Mouse (Mus musculus): ENCODE data around the gene Taf12.

The Taf12 gene

DNA sequence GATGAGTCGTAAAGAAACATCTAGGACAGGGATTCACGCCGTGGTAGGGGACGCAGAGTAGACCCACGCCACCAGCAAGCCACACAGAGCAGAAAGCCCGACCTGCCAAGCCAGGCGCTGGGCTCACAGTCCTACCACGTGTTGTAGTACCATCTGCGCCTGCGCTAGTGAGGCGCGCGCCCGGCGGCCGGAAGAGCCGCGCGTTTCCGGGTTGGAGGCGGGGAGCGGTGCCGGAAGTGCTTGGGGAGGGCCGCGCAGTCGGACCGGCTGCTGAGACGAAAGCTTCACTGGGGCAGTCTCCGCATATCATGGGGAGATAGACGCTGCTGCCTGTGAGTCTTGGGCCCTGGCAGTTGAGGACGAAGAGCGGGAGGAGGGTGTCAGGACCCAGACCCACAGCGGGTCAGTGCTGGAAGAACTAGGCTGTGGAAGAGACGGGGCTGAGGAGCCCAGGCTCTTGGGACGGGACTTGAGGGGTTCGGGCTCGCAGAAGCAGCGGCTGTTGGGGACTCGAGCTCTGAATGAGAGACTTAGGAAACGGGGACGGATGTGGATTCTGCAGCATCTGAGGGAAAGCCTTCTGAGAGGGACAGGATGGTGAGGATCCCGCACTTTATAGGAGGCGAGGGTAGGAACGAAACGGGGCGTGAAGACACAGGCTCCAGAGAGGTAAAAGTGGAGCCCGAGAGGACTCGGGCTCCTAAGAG lies at the start of gene Taf12:
Taf12 (plus strand) TSS at position 220 of the 707 bp plus-strand sequence.
- DNase-seq (ENCODE audit: low spot score in 2 of 2) = peak; percentile 91 to 96

DNA sequence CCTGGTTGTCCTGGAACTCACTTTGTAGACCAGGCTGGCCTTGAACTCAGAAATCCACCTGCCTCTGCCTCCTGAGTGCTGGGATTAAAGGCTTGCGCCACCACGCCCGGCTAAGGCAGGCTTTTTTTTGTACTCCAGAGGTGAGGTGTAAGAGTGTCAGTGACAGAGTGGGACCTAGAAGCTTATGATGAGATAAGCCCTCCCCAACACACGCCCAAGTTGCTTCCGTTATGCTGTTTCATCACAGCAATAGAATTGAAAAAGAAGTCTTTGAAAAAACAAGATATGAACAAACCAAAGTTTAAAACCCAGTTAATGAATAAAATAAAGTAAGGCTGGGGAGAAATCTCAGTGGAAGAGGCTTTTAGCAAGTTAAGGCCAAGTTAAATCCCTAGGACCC lies 43.8 kb upstream of the Taf12 start:
- no peak for DNase-seq (ENCODE audit: low spot score in 2 of 2)

DNA sequence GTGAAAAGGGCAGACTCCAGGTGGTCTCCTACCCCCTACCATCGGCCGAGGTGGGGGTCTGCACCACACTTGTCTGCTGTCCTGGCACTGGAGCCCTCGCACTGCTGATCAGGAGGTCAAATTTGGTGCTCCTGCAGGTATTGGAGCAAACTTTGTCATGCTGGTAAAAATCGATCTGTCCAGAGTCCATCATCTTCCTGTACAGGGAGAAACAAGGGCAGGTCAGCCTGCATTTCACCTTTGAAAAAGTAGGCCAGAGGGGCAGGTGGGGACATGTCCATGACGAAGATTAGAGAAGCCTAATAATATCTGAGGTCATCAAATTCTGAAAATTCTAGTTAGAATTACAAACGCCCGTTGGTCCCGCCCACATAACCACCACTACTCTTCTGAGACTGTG lies 39.5 kb upstream of the Taf12 start:
- no peak for DNase-seq (ENCODE audit: low spot score in 2 of 2)

DNA sequence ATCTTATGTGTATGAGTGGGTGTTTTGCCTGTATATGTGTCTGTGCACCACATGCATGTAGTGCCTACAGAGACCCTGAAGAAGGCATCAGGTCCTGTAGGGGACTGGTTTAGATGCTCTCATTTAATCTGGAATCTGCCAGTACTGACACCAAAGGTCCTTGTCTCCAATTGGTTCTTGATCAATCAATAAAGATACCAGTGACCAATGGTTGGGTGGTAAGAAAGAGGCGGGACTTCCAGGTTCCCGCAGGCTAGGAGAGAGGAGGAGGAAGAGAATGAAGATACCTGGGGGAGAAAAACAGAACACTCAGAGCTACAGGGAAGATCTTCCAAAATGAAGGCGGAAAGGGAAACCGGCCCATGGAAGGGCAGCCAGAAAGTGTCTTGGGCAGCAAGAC lies 35.8 kb upstream of the Taf12 start:
- no peak for DNase-seq (ENCODE audit: low spot score in 2 of 2)

DNA sequence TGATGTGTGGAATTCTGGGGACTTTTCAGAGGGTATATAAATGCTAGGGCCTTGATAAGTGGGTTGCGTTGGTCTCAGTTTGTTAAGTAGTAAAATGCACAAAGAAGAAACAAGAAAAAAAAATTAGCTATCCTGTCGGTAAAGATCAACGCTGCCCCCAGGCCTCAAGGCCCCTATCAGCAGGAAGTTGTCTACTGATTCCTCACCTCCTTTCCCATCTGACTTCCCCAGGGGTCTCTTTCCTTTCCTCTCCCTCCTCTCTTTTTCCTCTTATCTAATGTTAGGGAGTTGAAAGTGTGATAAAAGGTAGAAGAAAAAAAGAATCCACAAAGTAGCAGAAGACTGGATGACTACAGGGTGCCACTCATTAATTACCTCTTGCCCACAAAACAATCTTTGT lies 33.8 kb upstream of the Taf12 start:
- no peak for DNase-seq (ENCODE audit: low spot score in 2 of 2)

DNA sequence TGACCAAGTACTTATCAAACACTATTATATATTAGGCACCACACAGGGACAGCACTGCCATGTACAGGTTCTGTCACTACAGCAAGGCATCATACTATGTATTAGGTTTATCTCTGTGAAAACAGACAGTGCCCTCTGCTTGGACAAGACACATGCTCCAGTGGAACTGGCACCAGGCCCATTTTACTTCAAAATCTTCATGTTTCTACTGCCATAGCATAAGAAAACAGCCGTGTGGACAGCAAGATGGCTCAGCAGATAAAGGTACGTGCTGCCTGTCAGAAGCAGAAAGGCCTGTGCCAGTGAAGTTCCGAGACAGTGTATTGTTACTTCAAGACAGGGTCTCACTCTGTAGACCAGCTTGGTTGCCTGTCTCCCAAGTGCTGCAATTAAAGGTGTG lies 33.0 kb upstream of the Taf12 start:
- peak; percentile 71 to 74 for DNase-seq (ENCODE audit: low spot score in 2 of 2)

DNA sequence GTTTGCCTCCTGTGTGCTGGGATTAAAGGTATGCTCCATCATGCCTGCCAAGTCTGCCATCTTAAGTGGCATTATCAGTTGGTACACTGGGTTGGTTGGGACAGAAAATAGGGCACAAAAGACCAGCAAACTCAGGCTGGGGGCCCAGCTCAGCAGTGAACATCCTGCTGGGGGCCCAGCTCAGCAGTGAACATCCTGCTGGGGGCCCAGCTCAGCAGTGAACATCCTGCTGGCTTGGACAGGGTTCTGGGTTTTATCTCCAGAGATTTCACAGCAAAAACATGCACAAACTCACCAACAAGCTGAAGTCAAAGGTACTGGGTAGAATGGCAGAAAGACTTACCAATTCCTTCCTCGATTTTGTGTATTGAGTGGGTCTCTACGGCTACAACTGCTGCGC lies 28.5 kb upstream of the Taf12 start:
- DNase-seq (ENCODE audit: low spot score in 2 of 2) = no peak

DNA sequence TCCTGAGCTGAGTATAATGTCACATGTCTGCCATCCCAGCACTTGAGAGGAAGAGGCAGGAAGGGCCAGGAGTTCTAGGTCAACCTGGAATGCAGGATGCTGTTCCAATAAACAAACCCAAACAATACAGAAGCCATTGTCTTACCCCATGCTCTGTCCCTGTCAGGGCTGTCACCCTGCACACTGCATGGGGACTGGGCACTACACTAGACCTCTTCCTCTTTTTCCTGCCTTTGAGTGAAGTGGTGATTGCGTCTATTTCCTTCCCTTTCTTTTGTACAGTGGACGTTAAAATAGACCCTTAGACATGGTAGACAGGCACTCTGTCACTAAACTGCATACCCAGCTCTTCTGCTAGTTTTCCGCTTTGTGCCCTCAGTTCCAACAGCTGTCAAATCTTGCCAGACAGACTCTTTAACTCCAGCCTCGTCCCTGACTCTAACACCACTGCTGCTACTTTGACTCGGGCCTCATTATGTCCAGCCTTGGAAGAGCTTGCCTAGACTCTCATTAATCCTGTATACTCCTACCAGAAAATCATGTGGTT lies 26.7 kb upstream of the Taf12 start:
- DNase-seq (ENCODE audit: low spot score in 2 of 2) = no peak

DNA sequence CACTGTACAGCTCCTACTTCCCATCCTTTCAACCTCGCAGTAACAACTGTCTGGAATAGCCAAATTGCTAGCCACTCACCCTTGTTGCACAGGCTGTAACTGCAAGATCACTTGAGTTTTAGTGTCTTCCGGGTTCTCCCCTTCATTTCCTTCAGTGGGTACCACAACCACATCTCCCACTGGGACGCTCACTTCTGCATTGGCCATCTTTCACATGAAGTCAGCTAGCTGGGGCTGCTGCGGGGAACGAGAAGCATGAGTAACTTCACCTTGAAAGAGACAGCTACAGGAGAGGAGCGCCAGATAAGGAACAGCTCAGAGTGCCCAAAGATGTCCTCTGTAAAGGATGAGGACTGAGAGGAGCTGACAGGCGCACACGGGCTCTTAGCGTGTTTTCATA lies 22.6 kb upstream of the Taf12 start:
- DNase-seq (ENCODE audit: low spot score in 2 of 2) = peak in 1 of 2 experiments; percentile 35

DNA sequence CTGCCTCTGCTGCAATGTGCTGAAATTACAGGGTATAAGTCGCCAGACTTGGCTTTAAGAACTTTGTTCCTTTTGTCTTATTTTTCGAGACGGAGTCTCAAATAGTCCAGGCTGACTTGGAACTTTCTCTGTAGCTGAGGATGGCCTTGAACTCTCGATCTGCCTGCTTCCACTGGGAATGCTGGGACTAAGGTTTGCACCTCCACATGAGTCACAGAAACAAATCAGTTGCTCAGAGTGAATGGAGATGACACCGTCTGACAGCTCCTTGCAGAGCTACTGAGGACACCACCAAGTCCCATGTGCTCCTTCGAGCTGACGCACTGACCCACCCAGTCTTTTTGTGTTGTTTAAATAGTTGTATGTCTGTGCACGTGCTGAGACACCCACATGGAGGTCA lies 21.0 kb upstream of the Taf12 start:
- no peak for DNase-seq (ENCODE audit: low spot score in 2 of 2)

DNA sequence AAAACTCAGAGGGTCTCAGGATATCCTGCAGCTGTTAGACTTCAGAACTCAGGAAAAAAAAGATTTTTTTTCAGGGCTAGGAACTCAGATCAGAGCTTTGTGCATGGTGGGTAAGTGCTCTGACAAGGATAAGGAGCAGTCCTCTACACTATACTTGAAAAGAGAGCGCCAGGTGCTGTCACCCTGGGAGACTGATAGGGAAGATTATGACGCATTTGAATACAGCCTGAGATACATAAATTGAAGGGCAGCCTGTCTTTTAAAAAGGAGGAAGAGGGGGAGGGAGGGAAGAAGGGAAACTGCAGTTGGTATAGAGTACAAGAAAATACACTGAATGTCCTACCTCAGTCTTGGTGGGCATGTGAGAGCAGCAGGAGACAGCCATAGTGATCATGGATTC lies 20.6 kb upstream of the Taf12 start:
- no peak for DNase-seq (ENCODE audit: low spot score in 2 of 2)

DNA sequence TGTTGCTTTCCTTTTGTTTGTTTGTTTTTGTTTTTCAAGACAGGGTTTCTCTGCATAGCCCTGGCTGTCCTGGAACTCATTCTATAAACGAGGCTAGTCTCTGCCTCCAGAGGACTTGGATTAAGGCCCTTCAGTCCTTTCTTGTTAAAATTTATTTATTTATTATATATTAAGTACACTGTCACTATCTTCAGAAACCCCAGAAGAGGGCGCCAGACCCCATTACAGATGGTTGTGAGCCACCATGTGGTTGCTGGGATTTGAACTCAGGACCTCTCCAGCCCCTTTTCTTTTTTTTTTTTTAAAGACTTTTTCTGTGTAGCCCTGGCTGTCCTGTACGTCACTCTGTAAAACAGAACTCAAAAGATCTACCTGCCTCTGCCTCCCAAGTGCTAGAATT lies 19.2 kb upstream of the Taf12 start:
- DNase-seq (ENCODE audit: low spot score in 2 of 2) = no peak

DNA sequence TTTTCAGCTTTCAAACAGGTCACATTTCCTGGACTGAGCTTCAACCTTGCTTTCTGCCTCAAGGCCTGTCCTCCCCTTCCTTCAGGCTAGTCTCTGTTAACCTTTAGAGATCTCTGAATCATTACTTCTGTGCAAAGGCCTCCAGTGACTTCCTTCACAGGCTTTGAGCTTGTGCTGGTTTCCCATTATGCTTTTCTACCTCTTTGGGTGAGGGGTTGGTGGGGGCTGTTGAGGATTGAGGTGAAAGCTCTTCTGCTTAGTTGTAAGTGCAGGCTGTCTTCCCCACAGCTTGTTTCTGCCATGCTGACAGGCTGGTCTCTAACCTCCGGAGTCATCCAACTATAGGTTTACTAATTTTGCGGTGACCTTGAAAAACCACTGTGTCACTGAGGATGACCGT lies 17.8 kb upstream of the Taf12 start:
- no peak for DNase-seq (ENCODE audit: low spot score in 2 of 2)

DNA sequence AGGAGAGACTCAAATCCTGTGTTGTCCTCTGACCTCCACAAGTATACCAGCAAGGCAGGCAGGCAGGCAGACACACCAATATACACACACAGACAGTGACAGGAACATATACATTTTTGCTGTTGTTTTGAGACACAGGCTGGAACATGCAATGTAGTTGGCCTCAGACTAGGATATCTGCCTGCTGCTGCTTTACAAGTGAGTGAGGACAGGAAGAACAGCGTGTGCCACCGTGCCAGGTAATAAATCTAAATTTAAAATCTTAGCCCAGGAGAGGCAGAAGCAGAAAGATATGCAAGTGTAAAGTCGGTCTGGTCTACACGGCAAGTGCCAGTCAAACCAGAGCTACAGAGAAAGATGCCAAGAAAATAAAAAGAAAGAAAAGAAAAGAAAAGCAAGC lies 14.9 kb upstream of the Taf12 start:
- no peak for DNase-seq (ENCODE audit: low spot score in 2 of 2)

DNA sequence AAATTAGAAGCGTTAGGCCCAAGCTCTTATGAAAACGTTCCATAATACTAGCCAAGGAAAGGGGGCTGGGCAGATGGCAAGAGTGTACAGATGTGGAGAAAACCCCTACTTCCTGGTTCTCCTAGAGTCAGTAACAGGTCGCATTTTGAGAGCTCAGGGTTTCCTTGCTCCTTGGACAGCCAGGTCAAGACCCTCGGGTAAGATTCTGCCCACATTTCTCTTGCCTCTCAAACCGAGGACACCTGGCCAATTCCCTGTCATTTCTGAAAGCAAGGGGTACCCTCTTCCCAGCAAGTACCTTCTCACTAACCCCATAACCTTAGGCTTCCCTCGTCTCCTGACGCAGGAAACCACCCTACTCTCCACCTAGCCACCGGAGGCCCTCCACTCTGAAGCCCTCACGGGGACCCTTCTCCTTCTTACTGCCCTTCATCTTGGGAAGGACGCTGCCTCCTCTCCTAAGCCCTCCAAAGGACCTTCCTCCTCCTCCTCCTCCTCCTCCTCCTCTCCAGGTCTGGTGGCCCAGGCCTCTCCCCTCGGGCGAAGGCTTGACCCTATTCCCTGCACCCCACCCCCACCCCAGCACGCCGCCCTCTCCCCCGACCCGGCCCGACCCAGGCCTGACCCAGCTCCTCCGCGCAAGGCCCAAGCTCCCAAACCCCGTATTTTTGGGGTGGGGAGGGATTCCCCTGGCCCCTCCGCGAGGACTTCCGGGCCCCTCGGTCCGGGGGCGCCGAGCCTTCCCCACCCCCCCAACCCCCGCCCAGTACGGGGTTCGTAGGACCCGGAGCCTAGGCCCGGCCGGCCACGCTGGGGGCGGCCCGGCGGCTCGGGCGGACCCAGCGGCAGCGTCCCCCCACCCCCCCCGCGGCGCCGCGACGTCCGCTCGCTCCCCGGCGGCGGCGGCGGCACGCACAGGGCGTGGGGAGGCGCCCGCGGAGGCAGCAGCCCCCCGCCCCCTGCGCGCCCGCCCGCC lies 13.5 kb upstream of the Taf12 start:
- peak; percentile 54 to 76 for DNase-seq (ENCODE audit: low spot score in 2 of 2)

DNA sequence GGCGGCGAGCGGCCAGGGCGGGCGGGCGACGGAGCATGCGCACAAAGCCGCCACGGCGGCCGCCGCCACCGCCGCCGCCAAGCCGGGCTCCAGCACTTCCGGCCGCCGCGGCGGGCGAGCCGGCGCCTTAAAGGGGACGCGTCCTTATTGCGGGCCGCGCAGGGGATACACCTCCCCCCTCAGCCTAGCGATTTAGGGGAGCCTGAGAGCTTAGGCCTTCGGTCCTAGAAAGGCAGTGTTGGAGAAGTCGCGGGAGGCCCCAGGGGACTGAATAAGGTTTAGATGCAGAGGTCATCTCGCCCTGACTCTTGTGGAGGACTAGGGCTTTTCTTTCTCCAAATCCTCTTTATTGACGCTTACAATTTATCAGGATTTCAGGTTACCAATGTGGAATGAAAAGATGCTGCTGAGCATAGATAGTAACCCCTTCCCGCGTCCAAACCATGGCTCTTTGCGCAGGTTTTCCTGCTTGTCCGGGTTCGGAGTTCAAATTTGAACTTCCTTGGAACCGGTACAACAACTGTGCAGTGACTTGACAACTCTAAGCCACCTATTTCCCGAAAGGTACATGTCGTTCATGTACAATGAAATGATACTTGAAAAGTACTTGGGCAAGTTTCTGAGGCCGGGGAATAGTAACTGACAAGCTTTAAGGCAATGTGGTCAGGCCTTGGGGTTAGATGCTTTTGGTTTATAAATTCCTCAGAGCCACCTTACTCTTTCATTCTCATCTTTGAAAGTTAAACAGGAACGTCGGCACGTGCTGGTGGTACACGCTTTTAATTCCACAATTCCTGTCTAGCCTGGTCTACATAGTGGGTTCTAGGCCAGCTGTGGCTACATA lies 12.4 kb upstream of the Taf12 start, which contains the start of gene Gmeb1:
Gmeb1 (minus strand) TSS at position 89 of the 844 bp plus-strand sequence.
- peak; percentile 81 to 91 for DNase-seq (ENCODE audit: low spot score in 2 of 2)

DNA sequence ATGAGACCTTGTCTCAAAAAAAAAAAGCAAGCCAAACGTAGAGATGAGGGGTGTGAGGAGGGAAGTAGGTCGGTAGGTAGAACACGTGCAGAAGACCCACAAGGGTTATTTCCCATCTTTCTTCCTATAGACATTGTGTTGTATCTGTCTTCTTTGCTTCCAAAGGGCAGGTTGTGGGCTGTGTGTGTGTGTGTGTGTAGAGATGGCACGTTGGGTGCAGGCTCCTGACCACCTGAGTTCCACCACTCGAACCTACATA lies 11.9 kb upstream of the Taf12 start:
- no peak for DNase-seq (ENCODE audit: low spot score in 2 of 2)

DNA sequence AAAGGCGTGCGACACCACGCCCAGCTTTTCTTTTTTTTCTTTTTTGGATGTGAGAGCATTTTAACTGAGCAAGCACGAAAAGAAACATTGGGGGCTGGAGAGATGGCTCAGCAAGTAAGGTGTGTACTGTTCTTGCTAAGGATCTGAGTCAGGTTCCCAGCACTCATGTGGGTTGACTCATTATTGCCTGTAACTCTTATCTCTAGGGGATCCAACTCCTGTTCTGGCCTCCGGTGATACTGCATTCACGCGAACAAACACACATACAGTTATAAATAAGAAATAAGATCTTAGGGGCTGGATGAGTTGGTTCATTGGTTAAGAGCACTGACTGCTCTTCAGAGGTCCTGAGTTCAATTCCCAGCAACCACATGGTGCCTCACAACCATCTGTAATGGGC lies 10.9 kb upstream of the Taf12 start:
- DNase-seq (ENCODE audit: low spot score in 2 of 2) = no peak

DNA sequence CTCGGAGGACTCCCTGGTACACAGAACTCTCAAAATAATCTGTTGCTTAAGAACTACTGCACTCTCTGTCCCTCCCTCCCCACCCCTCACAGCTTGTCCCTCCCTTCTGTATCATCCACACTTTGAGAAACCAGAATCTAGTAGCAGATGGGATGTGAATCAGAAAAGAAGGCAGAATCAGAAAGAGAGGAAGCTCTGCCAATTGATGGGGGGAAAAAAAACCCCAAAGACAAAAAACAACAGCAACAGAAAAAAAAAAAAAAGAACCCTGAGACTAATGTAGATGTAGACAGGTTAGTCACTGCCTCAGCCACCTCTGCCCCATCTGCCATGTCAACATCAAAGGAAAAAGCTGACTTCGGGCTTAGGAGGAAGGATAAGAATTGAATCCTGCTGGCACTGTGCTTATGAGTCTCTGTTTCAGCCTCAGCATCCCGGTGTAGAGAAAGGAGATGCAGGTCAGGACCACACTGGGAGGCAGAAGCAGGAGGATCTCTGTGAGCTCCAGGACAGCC lies 7.3 kb upstream of the Taf12 start:
- no peak for DNase-seq (ENCODE audit: low spot score in 2 of 2)

DNA sequence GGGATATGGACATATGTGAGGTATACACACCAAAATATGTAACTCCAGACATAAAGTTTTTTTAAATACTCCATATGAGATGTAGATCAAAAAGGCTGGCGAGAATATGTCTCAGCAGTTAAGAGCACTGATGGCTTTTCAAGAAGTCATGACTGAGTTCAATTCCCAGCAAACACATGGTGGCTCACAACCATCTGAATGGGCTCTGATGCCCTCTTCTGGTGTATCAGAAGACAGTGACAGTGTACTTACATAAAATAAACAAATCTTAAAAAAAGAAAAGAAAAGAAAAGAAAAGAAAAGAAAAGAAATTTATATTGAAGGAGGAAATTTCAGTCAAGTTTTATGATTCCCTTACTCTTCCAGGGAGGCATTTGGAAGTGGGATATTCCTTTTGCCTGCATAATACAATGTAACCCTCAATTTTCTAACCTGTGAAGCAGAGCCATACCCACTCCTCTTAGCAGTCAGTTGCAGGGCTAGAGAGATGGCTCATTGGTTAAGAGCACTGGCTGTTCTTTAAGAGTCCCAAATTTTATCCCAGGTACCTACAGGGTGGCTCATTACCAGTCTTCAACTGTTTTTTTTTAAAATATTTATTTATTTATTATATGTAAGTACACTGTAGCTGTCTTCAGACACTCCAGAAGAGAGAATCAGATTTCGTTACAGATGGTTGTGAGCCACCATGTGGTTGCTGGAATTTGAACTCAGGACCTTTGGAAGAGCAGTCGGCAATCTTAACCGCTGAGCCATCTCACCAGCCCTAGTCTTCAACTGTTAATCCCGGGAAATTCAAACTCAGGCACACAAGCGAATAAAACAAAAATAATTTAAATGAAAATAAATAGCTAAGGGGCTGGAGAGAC lies 5.1 kb upstream of the Taf12 start:
- DNase-seq (ENCODE audit: low spot score in 2 of 2) = no peak
